Mouse (Mus musculus) left cerebral cortex, postnatal 25 days (tissue): Measurements from ENCODE around the gene Zgpat. TPM values are rescaled to one million over a fixed set of nuclear protein-coding genes. Genes with fewer than 3 reads are reported as not detected.
A peak's percentile ranks its signal among the peaks of the same experiment; 100 is the strongest.

Experiments
- DNase-seq, 2 experiments: peaks; one replicate each; pipeline ENCODE4 v3.0.0; 2022; ENCODE audit warnings: low spot score in 2 of 2, mixed read lengths in 1 of 2
- intact Hi-C: fragments of 180-260 bp; cut with DNase I; formaldehyde crosslinking; loops from one replicate; pipeline ENCODE4 v1.15.1; 2025
- total RNA-seq, 2 experiments: library from RNA; stranded (reverse); gene quantifications; 2 replicates each; pipeline ENCODE4 v1.2.3; 2021

Zgpat gene
- total RNA-seq, 2 experiments from 2014 or later: 64.8 to 68.0 TPM

DNA sequence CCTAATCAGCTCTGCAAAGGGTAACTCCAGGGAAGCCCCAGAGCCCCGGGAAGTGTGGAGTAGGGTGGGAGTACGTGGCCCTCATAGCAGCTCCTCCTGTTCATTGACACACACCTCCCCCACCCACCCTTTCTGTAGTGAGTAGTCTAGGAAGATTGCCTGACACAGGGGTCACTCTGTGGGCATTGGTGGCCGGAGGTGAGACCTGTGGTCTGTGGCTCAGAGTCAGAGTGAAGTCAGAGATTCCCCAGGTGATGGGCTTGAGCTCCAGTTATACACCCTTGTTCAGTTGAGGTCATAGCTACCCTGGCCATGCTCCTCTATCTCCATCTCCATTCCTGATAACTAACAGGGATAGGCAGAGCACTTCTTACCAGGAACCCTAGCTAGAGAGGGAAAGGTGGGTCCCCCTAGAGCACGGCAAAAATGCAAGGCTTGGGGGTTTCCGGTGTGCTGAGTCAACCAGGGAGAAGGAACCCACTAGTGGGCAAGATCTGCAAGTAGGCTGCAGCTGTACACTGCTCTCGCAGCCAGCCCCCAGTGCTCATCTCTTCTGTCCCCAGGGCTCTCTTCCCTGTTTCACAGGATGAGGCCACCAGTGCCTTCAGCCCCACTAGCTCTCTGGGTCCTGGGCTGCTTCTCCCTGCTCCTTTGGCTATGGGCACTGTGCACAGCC is 17.0 kb downstream of the Zgpat start:
- intact Hi-C loops: no loop called here
- DNase-seq: no peak

DNA sequence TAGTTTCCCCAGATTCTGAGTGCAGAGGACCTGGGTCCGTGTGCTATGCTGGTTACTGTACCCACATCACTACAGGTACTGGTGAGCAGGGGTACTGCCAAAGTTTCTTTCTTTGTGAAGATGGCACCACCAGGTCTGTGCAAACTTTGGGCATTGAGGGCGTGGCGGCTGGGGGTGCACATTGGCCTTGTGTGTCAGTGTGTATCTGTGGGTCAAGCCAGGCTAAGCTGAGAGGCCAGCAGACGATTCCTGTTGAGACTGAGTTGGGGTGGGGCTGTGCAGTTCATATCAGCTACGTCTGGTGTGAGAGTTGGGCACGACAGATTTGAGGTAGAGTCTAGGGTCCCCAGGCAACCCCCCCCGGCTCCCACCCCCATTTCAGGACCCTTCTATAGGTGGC is 19.7 kb downstream of the Zgpat start:
- intact Hi-C loops: no loop called here
- no peak for DNase-seq

DNA sequence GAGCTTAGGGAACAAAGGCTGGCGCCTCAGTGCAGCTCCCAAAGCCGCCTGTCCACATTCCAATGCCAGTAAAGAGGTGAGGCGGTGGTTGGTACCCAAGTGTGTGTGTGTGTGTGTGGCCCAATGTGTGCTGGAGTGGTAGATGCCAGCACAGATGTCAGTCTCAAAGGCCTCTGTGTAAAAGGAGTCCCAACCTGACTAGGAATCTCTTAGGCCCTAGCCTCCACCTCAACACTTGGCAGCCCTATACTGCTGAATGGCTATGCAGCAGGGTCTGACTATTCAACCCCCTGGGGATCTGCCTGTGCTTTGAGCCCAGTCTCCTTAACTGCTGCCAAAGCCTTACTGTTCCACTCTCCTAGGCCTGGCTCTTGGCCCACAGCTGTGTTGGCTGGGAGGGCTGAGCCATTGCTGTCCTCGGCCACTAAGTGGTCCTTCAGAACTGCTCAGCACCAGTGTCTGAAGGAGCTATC is 20.2 kb downstream of the Zgpat start:
- intact Hi-C loops: no loop called here
- peak in 1 of 2 experiments; percentile 32 for DNase-seq

DNA sequence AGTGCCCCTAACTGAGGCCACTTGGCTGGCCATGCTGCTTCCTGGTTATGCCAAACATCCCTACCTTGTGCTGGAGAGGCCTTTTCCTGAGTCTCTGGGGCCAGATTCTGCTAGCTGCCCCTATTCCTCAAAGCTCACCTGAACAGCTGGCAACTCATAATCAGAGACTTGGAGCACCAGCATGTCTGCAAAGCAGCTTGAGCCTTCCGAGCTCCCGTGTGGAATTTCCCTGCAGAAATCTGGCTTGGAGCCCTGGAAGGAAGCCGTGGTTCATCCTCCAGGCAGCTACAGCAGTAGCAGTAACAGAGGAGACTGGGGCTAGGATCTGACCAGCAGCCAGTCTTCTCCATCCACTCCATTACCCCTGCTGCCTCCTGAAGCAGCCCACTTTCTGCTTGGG is 21.2 kb downstream of the Zgpat start:
- intact Hi-C loops: no loop called here
- peak; percentile 51 to 83 for DNase-seq

- intact Hi-C loops: no loop called here
- DNase-seq: no peak
Observed at GRCm38 (mm10) chr2:181386663-181387210, 22.0 kb downstream of the Zgpat start.

DNA sequence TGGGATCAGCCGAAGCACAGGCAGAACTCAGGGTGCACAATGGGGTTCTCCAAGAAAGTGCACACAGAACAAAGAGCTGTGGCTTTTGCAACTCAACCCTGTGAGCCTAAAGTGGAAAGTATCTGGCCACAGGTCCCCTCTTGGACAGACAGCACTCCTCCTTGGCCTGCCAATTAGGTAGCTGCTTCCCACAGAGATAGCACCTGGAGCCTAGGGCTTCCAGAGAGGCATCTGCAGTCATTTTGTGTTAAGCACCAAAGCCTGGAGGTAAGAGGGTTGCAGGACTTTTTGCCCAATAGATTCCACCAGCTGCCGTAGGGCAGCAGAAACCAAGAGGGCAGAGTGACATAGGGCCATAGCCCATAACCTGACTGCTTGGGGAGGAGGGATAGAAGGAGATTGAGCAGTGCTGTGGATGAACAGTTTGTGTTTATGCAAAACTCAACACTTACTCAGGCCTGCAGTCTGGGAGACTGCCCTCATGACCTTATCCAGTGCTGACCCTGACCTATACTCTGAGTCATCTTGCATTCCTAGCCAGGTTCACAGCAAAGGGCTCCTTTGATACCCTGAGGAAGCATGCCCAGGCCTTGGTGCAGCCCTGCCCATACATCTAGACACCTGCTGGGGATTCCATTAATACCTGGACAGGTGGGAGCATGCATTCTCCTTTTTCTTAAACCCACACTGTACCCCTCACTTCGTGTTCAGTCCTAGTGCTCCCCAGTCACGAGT is 25.6 kb downstream of the Zgpat start:
- intact Hi-C loops: loop anchor here (5.0 kb wide), 2 partner anchors 107 to 192 kb away; partner anchors contain the start of genes Tpd52l2 and Uckl1
- DNase-seq: no peak

DNA sequence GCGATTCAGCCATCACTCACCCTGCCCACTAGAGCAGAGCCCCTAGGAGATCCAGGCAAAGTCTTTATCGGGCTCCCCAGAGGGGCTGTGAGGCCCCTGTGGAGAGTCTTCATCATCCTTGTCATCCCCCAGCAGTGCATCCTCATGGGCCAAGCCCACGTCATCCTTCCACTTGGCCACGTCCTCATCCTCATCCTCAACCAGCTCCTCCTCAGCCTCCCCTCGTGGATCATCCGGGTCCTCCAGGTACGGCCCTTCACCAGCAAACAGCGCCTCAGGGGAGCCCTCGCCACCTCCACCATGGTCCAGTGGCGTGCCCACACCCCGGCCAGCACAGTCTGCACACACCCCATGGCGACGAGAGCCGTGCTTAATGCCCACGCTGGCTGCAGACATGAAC is 26.3 kb downstream of the Zgpat start:
- DNase-seq: no peak
- intact Hi-C loops: loop anchor here (5.0 kb wide), 2 partner anchors 106 to 191 kb away; partner anchors contain the start of genes Tpd52l2 and Uckl1

DNA sequence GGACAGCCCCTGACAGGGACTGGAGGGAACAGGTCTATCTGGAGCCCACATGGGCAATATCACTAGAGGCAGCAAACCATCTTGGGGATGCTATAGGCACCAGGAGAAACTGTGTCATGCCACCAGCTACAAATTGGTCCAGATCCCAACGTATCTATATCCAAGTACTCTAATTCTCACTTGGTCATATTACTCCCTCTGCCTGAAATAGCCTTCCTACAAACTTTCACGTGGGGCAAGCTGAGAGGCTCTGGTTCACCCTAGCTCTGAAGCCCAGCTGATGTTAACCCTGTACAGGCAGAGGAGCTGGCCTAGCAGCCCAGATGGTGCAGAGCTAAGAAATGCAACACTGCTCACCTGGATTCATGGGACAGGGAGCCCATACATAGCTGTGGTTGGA is 26.8 kb downstream of the Zgpat start:
- no peak for DNase-seq
- intact Hi-C loops: loop anchor here (5.0 kb wide), 2 partner anchors 106 to 191 kb away; partner anchors contain the start of genes Tpd52l2 and Uckl1

DNA sequence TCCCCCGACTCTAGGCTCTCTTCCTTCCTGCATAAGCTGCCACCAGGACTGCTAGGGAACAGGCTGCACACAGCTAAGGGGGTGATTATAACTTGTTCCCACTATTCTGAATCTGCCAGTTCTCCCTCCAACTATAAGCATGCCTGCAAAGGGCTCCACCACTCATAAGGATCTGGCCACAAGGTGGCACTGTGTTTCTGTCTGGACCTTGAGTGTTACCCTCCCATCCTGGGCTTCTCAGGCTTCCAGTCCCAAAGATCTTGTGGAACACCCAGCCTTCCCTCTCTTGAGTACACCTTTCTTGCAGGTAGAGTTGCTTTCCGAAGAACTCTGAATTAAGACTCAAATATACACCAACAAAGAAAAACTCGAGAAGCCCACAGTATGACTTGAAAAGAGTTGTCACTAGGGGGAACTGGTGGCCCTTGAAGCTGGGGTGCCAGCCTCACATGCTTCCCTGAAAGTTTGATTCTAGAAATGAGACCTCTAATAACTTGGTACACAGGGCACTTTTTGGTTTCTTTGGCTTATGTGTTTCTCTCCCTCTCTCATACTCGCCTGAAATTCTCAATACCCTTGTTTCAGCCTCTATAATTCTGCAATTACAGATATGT is 28.0 kb downstream of the Zgpat start:
- intact Hi-C loops: loop anchor here (2.0 to 5.0 kb wide), 3 partner anchors 105 to 202 kb away; partner anchors contain the start of genes Tpd52l2 and Uckl1
- DNase-seq: peak; percentile 87 to 93

DNA sequence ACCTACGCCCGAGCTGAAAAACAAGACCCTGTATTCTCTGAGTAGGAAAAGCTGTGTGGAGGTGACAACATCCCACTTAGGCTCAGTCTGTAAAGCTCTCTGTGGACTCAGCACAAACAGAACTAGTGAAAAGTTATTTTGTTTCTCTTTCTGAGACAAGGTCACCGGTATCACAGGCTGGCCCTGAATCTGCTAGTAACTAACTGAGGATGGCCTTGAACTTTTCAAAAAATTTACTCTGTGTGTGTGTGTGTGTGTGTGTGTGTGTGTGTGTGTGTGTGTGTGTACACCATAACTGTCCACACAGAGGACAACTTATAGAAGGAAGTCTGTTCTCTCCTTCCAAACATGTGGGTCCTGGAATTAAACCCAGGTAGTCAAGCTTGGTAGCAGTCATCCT is 29.4 kb downstream of the Zgpat start:
- intact Hi-C loops: loop anchor here (5.0 kb wide), 2 partner anchors 103 to 188 kb away; partner anchors contain the start of genes Tpd52l2 and Uckl1
- DNase-seq: no peak

DNA sequence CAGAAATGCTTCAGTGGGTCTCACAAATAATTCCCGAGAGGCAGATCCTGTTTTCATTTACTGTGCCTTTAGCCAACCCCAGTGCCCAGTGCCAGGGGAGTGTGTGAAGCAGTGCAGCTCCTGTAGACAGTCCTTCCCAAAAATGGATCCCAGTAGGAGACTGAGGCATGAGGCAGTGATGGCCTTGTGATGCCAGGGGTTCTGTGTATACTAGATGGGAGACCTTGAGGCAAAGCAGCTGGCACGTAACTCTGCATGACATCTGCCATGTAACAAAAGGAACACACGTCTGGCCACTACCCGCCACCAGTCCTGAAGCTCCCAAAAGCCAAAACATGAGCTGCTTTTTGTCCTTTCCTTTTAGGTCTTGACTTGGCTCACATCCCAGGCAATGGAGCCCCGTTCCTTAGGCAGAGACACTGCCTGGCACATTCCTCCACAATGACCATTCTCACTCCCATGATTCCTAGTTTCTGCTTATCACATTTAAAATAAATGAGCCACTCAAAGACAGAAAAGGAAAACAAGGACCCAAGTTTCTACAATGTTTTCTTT is 32.6 kb downstream of the Zgpat start:
- no peak for DNase-seq
- intact Hi-C loops: no loop called here

GRCm38 (mm10) chr2:181401497-181401896 is 36.8 kb downstream of the Zgpat start:
- intact Hi-C loops: no loop called here
- DNase-seq: no peak

GRCm38 (mm10) chr2:181403722-181404121 is 39.0 kb downstream of the Zgpat start:
- intact Hi-C loops: no loop called here
- DNase-seq: no peak

DNA sequence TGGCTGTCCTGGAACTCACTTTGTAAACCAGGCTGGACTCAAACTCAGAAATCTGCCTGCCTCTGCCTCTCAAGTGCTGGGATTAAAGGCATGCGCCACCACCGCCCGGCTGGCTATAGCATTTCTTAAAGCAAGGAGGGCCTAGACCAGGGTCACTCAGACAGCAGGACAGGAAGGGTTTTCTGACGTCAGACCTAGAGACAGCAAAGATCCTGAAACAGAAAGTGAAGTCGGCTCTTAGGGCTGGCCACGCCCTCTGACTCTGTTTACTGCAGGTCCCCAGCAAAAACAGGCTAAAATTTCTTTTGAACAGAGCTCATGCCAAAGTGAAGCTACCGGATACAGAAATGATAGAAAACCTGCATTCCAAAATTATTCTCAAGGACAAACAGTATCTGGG is 44.9 kb downstream of the Zgpat start:
- DNase-seq: no peak
- intact Hi-C loops: loop anchor here (5.0 kb wide), 1 partner anchor 173 kb away; the partner anchor contains the start of gene Uckl1

DNA sequence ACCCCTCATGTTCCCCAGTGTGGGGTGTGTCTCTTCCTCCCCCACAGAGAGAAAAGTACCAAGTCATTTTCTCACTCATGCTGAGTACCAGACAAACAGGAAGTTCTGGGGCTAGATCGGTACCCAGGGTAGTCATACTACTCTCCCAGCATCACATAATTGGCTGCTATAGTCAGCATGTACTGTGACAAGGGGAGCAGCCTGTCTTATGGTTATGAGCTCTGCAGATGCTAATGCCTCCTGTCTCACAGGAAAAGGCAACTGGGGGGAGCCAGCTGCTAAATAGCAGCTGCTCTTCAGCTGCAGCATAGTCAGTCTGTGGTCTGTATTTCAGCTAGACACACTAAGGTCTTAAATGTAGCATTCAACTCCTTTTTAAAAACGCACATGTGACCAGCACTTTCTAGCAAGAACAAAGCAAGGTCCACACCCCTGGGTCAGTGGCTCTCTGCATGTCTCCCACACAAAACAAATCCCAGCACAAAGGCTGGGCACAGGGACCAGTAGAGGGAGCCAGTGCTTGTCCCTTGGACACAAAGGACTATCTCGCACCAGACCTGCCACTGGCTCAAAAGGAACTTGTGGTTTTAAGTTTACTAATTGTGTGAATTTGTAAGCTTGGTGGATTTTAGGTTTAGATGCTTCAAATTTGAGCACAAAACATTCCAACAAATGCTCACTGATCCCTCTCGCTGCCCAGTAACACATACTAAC is 46.2 kb downstream of the Zgpat start:
- DNase-seq: peak; percentile 55 to 76
- intact Hi-C loops: loop anchor here (1.0 to 5.0 kb wide), 2 partner anchors 85 to 171 kb away; partner anchors contain the start of gene Uckl1

DNA sequence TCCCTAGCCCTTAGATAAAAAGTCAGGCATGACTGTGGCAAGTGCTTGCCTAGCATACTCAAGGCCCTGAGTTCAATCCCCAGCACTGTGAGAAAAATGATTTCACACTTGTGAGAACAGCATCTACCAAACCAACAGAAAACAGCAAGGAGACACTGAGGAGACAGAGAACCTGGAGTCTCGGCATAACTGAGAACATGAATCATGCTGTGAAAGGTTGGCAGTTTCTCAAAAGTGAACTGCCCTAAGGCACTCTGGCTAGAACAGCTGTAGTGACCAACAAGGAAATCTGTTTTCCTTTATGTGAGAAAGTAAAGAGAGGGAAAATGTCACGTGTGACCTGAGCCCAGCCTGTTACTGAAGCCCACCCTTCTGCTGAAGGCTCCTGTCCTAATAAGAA is 48.4 kb downstream of the Zgpat start:
- DNase-seq: no peak
- intact Hi-C loops: loop anchor here (5.0 kb wide), 1 partner anchor 169 kb away; the partner anchor contains the start of gene Uckl1

DNA sequence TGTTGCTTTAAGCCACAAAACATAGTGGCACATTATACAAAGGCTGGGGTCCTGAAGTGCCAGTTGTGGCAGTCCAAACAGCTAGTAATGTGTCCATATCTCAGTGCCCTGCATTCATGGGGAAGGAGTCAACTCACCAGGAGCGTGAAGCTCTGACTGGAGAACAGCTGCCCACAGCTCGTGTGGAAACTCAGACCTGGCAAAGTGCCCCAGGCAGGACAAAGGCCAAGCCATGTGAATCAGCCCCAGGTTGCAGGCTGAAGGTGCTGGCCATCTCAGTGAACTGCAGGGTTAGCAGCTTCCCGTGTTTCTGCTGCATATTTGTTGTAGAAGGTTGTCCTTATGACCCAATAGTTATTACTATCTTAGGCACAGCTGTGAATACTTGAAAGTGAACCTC is 51.2 kb downstream of the Zgpat start:
- no peak for DNase-seq
- intact Hi-C loops: no loop called here

DNA sequence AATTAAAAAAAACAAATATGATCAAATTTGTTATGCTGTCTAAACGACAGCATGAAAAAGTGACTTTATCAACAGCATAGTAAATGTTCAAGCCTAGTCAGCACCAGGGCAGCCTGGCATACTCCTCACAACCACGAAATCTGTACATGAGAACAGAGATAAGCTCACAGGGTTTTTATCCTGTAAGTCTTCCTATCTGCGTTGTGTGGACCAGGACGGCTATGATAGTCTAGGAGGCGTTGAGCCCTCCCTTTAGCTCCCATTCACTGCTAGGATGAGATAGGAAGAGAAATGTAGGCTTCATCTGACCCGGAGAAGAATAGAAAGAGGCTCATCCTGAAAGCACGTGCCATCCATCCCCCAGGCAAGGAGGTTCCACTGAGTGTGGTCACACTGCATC is 54.6 kb downstream of the Zgpat start:
- intact Hi-C loops: no loop called here

DNA sequence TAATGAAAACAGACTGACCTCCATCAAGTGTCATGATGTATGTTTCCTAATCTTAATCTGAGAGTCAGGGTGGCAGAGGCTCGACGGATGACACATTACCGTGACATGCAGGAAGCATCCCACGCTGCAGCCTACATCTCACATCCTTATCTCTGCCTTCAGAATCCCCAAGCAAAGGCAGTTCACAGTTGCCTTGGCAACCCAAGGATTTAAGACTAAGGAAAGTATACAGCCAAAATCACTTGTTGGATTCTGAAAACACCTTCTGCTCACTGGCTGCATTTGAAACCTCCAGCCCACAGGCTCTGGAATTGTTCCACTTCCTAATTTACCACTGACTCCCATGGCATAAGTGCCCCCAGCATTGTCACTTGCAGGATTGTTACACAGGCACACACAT is 55.7 kb downstream of the Zgpat start:
- peak; percentile 73 to 94 for DNase-seq
- intact Hi-C loops: no loop called here

More for the DNA sequence above, 54.6 kb downstream of the Zgpat start:
- no peak for DNase-seq
